Mouse (Mus musculus) small intestine, adult 2 months (tissue): ENCODE measurements around the gene Nsf.

ENCODE experiments used
- CTCF ChIP-seq: fragments of 200-500 bp; IDR thresholded peaks from 2 replicates; pipeline ENCODE4 v1.5.1; 2012; ENCODE audit warnings: low read depth, mild to moderate bottlenecking, control low read depth, inconsistent platforms, low read length, moderate library complexity, mixed read lengths; ENCODE audit not compliant: insufficient replicate concordance, insufficient read length; ENCODE audit errors: extremely low read depth
- POLR2A ChIP-seq: fragments of 200-500 bp; IDR thresholded peaks from 2 replicates; pipeline ENCODE4 v1.6.1; 2012; ENCODE audit warnings: low read depth, mild to moderate bottlenecking, control low read depth, inconsistent platforms, low read length, moderate library complexity

DNA sequence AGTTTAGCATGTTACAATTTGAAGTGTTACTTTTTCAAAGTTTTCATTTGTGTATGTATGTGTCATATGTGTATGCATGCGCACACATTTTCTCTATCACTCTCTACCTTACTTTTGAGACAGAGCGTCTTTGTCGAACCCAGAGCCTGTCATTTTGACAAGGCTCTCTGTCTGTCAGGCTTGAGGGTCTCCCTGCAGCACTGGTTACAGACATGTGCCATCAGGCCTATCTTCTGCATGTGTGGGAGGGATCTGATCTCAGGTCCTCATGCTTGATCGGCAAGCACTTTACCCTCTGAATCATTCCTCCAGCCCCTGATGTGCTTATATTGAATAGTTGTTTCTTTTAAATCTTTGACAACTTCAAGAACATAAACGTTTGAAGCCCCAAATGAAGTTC lies 15.4 kb upstream of the Nsf start:
- no peak for TF ChIP-seq POLR2A
- no peak for TF ChIP-seq CTCF
